Mouse (Mus musculus): Measurements from ENCODE around the gene Mrps18a. TPM values are rescaled to one million over a fixed set of nuclear protein-coding genes. Genes with fewer than 3 reads are reported as not detected.

Gene Mrps18a
- 41.5 and 50.5 TPM in 2 replicates for total RNA-seq (2017)

- ATAC-seq (replicated peaks; ENCODE audit: low read depth, poor library complexity, severe bottlenecking) = peak; percentile 98
These were observed at the start of gene Mrps18a for GRCm38 (mm10) chr17:46110402-46111289. Gene Mrps18a (plus strand): TSS chr17:46110986.

- peak; percentile 94 for ATAC-seq (replicated peaks; ENCODE audit: low read depth, poor library complexity, severe bottlenecking)
These were observed 47.4 kb upstream of the Mrps18a start for GRCm38 (mm10) chr17:46063283-46063973.

- no peak; the same call in 1 of the 2 replicates for ATAC-seq (replicated peaks; ENCODE audit: low read depth, poor library complexity, severe bottlenecking)
These were observed 46.8 kb upstream of the Mrps18a start for GRCm38 (mm10) chr17:46063974-46064312.

DNA sequence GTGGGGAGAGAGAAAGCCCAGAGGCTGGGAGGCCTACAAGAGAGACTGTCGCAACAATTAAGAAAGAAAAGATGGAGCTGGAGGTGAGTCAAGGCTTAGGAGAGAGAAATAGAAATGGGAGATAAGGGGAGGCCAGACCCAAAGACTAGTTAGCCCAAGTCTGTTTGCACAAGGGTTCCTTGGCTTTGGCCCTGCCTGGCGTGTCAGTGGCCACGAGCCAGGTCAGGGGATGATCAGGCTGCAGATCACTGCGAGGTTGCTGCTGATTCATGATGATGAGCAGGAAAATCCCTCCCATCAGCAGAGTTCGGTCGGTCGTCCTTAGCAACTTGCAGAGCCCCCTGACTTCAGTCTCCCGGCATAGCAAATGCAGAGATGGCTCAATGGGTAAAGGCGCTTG, 40.7 kb upstream of the Mrps18a start:
- ATAC-seq (replicated peaks; ENCODE audit: low read depth, poor library complexity, severe bottlenecking) = no peak

GRCm38 (mm10) chr17:46071531-46071930, 39.3 kb upstream of the Mrps18a start:
- ATAC-seq (replicated peaks; ENCODE audit: low read depth, poor library complexity, severe bottlenecking) = no peak

- ATAC-seq (replicated peaks; ENCODE audit: low read depth, poor library complexity, severe bottlenecking) = peak; percentile 88
These were observed 37.0 kb upstream of the Mrps18a start for GRCm38 (mm10) chr17:46073730-46074301.

DNA sequence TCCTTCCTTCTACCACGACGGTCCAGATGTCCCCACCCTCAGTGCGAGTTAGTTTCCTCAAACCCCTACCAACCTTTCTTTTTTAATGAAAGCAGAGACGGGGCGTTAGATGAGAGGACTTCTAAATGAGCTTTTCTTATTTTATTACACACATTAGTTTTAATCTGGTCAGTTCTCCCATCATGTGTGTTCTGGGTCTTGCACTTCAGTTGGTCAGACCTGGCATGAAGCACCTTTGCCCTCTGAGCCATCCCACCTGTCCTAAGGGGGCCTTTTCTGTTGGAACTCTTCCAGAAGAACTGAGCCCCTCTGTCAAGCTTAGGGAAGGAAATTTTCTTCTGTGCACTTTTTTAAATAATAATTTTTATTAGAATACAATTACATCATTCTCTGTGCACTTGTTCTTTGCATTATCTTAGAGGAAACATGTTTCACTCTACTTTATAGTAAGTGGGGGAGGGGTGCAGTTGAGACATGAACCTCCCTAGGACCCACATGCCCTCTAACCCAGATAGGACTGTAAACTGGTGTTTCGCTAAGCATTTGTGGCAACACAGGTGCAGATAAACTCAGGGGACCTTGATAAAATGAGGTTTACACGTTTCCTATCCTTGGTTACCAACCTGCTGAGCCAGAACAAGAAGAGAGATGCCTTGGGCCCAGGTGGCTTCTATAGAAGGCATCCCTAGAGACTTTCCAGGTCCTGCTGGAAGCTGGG, 36.2 kb upstream of the Mrps18a start:
- ATAC-seq (replicated peaks; ENCODE audit: low read depth, poor library complexity, severe bottlenecking) = 0 out of 2 replicates have a peak, but pooled peaks have one; percentile 6

DNA sequence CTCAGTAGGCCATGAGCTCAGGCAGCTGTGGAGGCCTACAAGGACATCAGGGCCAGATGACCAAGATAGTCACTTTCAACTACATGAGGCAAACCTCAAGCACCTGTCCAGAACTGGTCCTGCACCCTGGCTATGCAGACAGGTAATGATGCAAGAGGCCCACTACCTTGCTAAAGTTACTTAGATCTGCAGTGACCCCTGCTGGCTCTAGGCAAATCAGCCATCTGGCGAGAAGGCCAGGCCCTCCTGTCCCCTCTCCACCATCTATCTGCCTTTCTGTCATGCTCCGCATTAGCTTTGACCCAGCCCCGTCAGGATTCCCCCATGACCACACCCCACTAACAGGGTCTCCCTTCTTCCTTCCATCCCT, 35.7 kb upstream of the Mrps18a start:
- peak; percentile 31; the same call in 1 of the 2 replicates for ATAC-seq (replicated peaks; ENCODE audit: low read depth, poor library complexity, severe bottlenecking)

GRCm38 (mm10) chr17:46075551-46076259, 35.1 kb upstream of the Mrps18a start:
- ATAC-seq (replicated peaks; ENCODE audit: low read depth, poor library complexity, severe bottlenecking) = no peak

GRCm38 (mm10) chr17:46076260-46076551, 34.6 kb upstream of the Mrps18a start:
- no peak for ATAC-seq (replicated peaks; ENCODE audit: low read depth, poor library complexity, severe bottlenecking)

GRCm38 (mm10) chr17:46077921-46078534, 32.8 kb upstream of the Mrps18a start:
- no peak for ATAC-seq (replicated peaks; ENCODE audit: low read depth, poor library complexity, severe bottlenecking)

GRCm38 (mm10) chr17:46079037-46079436, 31.7 kb upstream of the Mrps18a start:
- ATAC-seq (replicated peaks; ENCODE audit: low read depth, poor library complexity, severe bottlenecking) = no peak

DNA sequence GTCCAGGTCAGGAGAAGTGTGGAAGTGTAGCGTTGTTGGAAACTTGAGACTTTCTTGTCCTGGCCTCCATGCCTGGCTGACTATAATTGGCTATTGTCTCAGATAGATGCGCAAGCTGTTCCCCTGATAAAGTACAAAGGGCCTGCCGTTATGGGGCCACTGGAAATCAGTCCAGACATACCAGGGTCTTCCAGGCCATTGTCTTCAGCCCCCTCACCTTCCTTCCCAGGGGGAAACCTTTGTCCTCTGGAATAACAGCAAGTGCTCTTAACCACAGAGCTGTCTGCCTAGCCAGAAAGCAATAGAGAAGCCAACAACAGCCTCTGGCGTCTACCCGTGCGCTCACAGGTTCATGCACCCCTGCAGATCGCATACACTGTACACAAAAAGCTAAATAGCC, 30.4 kb upstream of the Mrps18a start:
- no peak for ATAC-seq (replicated peaks; ENCODE audit: low read depth, poor library complexity, severe bottlenecking)

DNA sequence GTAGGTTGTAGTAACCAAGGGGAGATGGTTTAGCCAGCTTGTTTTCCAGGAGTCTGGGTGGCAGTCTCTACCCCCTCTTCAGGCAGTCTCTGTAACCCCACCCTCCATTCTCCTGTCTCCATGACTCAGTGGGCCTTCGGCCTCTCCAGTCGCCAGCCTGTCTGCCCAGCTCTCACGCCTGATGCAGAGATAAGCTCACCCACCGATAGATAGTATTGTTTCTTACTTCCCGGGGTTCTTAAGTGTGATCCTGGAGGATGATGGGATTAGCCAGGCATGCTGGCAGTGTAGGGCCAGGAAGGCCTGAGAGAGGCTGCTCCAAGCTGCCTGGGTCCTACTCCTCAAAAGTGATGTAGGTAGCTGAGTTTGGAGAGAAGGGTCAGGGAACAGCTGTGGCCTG, 29.7 kb upstream of the Mrps18a start:
- no peak for ATAC-seq (replicated peaks; ENCODE audit: low read depth, poor library complexity, severe bottlenecking)

- ATAC-seq (replicated peaks; ENCODE audit: low read depth, poor library complexity, severe bottlenecking) = no peak
These were observed 29.1 kb upstream of the Mrps18a start for GRCm38 (mm10) chr17:46081657-46082056.

- ATAC-seq (replicated peaks; ENCODE audit: low read depth, poor library complexity, severe bottlenecking) = no peak
These were observed 27.4 kb upstream of the Mrps18a start for GRCm38 (mm10) chr17:46083381-46083780.

- peak; percentile 75 for ATAC-seq (replicated peaks; ENCODE audit: low read depth, poor library complexity, severe bottlenecking)
These were observed 26.7 kb upstream of the Mrps18a start for GRCm38 (mm10) chr17:46084091-46084501.

- ATAC-seq (replicated peaks; ENCODE audit: low read depth, poor library complexity, severe bottlenecking) = peak; percentile 67
These were observed 24.4 kb upstream of the Mrps18a start for GRCm38 (mm10) chr17:46086341-46086870.

GRCm38 (mm10) chr17:46091351-46091750, 19.4 kb upstream of the Mrps18a start:
- no peak for ATAC-seq (replicated peaks; ENCODE audit: low read depth, poor library complexity, severe bottlenecking)

Measured in common myeloid progenitor, adult 5-6 weeks (primary cell).